Mouse (Mus musculus): Measurements from ENCODE around the gene Ppp1r36. TPM values are rescaled to one million over a fixed set of nuclear protein-coding genes. Genes with fewer than 3 reads are reported as not detected.

Gene Ppp1r36
- polyA plus RNA-seq (2014; fragmentation: Illumina TruSeq; extraction: RNeasy Lipid Tissue Mini Kit (QIAGEN cat#74804); ENCODE audit: low read depth, low replicate concordance): 22.2 TPM

DNA sequence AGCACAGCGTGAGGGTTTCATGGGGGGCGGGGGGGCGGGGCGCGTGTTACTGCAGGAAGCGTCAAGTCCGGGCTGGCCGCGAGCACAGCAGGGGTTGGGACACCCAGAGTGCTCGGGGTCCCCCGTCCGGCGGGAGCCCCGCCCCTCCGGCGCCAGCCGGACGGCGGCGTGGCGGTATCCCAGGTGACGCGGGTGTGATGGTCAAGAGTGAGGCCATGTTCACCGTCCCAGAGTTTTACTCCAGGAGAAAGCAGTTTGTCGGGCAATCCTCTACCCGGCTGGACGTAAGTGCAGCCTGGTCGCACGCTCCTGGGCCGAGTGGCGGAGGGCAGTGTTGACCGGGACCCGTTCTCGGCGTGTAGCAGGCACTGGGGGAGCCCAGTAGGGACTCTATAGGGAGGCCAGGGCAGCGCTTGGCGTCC is at the start of gene Ppp1r36:
Gene Ppp1r36 (plus strand): TSS at position 106 of the 422 bp plus-strand sequence.

DNA sequence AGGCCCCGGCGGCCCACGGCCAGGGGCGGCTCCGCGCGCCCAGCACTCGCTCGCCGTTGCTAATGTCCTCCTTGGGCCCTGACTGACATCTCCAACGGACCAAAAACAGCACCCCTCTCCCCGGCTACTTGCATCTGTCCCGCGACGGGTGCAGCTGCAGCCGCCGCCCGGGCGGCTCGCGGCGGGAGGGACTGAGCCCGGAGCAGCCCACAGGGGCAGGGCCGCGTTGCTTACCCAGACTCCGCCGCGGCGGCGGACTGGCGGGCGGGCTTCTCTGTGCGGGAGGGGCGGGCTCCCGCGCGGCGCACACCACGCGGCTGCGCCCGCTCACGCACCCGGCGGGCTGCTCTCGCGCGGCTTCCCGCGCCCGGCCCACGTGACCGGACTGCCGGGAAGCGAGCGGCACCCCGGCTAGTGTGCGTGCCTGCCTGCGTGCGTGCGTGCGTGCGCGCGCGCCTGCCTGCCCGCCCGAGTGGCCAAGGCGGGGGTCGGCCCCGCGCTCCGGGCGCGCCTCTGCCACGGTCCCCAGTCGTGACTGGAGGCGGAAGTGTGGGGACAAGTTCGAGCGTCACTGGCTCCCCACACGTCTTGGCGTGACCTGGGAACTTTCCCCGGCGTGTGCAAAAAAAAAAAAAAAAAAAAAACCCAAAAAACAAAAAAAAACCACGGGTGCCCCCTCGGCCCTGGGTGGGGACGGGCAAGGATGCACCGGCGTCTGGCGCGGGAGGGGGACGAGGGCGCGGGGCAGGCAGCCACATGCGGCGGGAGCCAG is 47.9 kb upstream of the Ppp1r36 start, which contains the start of gene Zbtb25:
Gene Zbtb25 (minus strand): TSS at position 397 of the 772 bp plus-strand sequence.

DNA sequence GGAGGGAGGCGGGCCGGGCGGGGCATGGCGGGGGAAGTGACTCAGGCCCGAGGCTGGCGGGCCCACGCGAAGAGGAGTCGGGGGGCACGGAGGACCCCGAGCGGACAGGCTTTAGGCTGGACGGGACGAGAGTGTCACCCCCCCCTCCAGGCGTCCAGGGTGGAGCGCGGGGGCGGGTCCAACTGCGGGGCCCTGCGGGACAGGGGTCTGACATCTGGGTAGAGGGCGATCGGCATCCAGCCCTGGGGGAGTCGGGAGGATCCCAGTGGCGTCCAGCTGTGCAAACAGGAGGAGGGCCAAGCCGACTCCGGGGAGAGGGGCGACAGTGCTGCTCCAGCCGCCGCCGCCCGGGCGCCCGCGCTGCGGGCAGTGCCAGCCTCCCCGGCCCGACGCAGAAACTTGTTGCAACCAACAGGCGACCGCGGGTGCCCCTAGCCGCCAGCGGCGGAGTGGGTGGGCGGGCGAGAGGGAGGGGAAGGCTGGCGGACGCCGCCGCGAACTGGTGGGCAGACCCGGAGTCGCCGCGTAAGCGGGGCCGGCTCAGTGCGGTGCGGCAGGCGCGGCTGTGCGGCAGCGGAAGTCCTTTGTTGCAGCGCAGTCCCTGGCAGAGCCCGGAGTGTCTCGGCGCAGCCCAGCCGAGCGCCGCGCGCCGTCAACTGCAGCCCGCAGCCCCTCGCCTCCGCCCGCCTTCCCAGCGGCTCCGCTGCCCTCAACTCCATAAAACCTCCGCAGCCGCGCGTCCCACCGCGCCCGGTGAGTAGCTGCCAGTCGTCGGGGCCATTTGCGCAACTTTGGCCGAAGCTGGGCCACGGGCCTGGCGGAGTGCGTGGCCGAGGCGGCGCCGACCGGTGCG is 47.1 kb upstream of the Ppp1r36 start, which contains the start of gene Zbtb1:
Gene Zbtb1 (plus strand): TSS at position 289 of the 853 bp plus-strand sequence.

DNA sequence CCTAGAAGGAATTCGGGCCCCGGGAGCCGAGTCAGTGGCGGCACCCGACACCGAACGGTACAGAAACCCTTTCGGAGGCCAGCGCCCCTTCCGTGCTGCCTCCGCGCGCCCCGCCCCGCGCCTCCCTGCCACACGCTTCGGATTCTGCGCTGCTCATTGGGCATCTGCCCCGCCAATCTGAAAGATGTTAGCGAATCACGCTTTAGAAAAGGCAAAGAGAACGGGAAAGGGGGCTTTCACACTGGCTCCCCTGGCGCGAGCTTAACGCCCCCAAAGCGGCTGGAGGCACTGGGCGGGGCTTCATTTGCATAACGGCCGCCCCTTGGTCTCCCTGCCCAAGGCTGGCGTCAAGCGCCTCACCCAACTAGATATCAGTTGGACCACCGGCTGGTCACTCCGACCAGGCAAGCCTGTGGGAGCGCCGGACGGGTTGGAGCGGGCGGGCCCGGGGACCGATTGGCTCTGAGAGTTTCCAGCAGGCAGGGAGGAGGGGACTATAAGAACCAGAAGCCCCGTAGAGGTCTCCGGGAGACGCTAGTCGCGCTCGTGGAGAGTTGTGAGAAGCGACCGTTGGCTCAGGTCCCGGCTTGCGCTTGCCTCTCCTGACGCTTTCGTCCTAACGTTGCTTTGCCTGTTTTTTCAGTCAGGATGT is 13.3 kb upstream of the Ppp1r36 start, which contains the start of gene Hspa2:
Gene Hspa2 (plus strand): TSS at position 291 of the 652 bp plus-strand sequence.

Other genes starting within 250 kb of the Ppp1r36 start
- gene Esr2, start 240.3 kb upstream of the Ppp1r36 start, polyA plus RNA-seq (2014; fragmentation: Illumina TruSeq; extraction: RNeasy Lipid Tissue Mini Kit (QIAGEN cat#74804); ENCODE audit: low read depth, low replicate concordance): 2.4 TPM
- 2.6 TPM for gene Tex21, start 170.8 kb upstream of the Ppp1r36 start, polyA plus RNA-seq (2014; fragmentation: Illumina TruSeq; extraction: RNeasy Lipid Tissue Mini Kit (QIAGEN cat#74804); ENCODE audit: low read depth, low replicate concordance)
- gene Mthfd1, start 162.2 kb upstream of the Ppp1r36 start, polyA plus RNA-seq (2014; fragmentation: Illumina TruSeq; extraction: RNeasy Lipid Tissue Mini Kit (QIAGEN cat#74804); ENCODE audit: low read depth, low replicate concordance): 22.0 TPM
- gene Akap5, start 92.6 kb upstream of the Ppp1r36 start, polyA plus RNA-seq (2014; fragmentation: Illumina TruSeq; extraction: RNeasy Lipid Tissue Mini Kit (QIAGEN cat#74804); ENCODE audit: low read depth, low replicate concordance): 0.29 TPM
- 8.8 TPM for gene Zbtb25, start 47.9 kb upstream of the Ppp1r36 start, polyA plus RNA-seq (2014; fragmentation: Illumina TruSeq; extraction: RNeasy Lipid Tissue Mini Kit (QIAGEN cat#74804); ENCODE audit: low read depth, low replicate concordance)
- 5.6 TPM for gene Zbtb1, start 47.3 kb upstream of the Ppp1r36 start, polyA plus RNA-seq (2014; fragmentation: Illumina TruSeq; extraction: RNeasy Lipid Tissue Mini Kit (QIAGEN cat#74804); ENCODE audit: low read depth, low replicate concordance)
- 33.5 TPM for gene Hspa2, start 13.4 kb upstream of the Ppp1r36 start, polyA plus RNA-seq (2014; fragmentation: Illumina TruSeq; extraction: RNeasy Lipid Tissue Mini Kit (QIAGEN cat#74804); ENCODE audit: low read depth, low replicate concordance)
- 25.9 TPM for gene Plekhg3, start 113.4 kb downstream of the Ppp1r36 start, polyA plus RNA-seq (2014; fragmentation: Illumina TruSeq; extraction: RNeasy Lipid Tissue Mini Kit (QIAGEN cat#74804); ENCODE audit: low read depth, low replicate concordance)

All from adipose tissue, adult 10 weeks (tissue).